Mouse (Mus musculus) left cerebral cortex, adult 11 months (tissue): Measurements from ENCODE around the gene Hoxc9.

Experiments used
- DNase-seq: peaks from one replicate; pipeline ENCODE4 v3.0.0; 2022; ENCODE audit warnings: low spot score

Gene Hoxc9

DNA sequence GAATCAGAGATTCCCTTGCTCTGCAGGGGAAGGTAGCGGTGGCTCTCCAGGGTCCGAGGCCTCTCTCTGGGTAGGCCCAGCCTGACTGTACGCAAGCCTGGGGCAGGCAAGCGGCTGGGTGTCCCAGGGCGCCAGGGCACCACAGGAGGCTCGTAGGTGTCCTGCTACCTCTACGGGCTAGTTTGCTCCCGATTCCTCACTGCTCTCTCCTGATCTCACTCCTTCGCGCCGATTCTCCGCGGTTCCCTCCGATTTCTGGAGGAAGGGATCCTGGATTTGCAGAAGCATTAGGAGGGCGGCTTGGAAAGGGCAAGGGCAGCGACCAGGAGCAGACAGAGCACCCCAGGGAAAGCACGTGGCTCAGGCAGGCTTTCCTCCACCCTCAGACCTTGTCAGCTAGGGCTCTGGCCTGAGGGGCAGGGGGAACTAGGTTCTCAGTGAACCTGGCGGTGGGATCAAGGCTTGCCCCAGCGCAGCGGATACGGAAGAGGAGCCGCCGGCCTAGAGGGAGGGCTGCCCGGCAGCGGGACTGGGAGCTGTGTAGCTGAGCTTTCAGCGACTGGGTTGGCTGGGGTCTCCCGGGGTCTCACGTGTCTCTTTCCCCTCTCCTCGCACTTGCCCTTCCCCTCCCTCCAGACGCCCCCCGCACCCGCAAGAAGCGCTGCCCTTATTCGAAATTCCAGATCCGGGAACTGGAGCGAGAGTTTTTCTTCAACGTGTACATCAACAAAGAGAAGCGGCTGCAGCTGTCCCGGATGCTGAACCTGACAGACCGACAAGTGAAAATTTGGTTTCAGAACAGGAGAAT is 20.2 kb upstream of the Hoxc9 start:
- DNase-seq = no peak

DNA sequence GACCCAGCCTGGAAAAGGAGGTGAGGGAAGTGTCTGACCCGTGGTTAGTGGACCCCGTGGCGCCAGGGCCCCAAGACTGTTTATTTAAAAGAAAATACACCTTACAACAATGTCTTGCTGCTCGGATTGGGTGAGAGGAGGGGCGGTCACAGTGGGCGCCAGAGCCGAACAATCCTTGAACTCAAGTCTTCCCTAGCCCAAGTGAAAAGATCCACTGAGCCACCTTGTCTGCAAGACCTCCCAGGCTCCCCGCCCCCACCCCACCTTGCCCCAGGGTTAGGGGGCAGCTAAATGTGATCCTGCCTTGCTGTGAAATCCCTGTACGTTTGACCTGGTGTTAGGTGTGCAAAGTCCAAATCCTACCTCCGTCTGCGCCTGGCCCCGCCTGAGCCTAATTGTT is 19.3 kb upstream of the Hoxc9 start:
- DNase-seq = no peak

DNA sequence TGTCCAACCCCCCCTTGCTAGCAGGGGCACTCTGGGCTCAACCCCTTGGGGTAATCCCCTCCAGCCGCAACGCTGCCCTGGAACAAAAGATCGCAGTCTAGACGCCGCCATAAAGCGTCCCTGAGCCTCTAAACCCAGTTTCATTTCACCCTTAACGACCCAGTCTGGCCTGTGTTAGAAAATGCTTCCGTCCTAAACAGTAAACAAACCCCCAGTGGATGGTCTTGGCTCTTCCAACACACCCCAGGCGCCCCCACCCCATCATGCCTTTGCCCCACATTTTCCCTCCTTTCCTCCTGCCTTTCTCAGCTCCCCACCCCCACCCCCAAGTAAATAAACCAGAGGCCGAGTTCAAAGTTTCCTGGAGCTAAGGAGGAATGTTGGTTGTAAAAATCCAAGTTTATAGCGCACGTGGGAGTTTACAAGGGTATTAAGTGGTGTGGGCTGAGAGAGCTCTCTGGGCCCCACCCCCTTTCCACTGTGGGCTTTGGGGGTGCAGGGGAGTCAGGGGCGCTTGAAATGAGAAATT is 16.5 kb upstream of the Hoxc9 start:
- DNase-seq = no peak

DNA sequence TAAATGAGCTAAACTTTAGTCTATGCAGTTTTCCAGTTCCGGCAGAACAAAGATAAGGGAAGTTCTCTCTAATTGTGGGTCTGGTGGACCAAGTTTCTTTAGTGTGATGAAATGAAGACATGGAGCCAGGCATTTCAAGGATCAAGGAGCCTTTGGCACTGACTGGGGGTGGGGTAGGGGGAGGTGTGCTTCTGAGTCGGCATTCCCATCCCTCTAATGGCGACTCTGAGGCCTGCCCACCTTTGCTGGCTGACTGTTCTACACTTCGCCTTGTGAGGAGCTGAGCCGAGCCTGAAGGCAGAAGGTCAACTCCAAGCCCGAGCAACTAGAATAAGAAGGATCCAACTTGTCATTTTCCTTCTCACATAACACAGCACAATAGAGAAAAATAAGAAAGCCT is 14.5 kb upstream of the Hoxc9 start:
- DNase-seq = no peak

DNA sequence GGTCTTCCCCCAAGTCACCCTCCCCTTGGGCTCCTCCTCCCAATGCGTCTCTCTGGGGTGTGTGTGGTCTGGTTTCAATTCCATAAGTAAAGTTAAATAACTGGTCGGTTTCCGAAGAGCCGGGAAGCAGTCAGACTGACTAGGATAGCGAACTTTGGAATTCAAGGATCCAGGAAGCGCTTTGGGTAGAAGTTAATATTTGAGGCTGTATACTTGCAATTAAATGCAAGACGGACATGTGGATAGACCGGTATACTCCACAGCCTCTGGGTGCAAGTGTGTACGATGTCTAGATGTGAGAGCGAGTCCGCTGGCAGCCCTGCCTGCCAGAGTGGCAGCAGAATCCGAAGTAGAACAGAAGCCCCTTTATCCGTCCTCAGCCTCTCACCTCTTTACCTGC is 13.7 kb upstream of the Hoxc9 start:
- no peak for DNase-seq

DNA sequence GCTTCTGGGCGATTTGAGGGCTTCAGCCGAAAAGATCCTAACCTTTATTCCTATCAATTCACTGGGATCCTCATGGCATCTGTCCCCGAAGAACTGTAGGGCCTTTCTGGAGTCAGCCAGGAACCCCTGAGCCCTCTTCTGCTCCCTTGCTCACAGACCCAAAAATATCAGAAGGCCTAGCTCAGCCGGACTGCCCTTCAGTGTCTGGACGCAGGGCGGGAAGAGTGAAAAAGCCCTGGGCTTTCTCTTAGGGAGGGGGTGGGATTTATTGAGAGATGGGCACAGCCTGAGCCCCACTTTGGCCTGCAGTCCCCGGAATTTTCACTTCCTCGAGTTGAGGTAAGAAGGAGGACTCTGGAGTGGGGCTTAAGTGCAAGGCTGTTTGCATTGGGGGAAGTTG is 13.0 kb upstream of the Hoxc9 start:
- DNase-seq = no peak

DNA sequence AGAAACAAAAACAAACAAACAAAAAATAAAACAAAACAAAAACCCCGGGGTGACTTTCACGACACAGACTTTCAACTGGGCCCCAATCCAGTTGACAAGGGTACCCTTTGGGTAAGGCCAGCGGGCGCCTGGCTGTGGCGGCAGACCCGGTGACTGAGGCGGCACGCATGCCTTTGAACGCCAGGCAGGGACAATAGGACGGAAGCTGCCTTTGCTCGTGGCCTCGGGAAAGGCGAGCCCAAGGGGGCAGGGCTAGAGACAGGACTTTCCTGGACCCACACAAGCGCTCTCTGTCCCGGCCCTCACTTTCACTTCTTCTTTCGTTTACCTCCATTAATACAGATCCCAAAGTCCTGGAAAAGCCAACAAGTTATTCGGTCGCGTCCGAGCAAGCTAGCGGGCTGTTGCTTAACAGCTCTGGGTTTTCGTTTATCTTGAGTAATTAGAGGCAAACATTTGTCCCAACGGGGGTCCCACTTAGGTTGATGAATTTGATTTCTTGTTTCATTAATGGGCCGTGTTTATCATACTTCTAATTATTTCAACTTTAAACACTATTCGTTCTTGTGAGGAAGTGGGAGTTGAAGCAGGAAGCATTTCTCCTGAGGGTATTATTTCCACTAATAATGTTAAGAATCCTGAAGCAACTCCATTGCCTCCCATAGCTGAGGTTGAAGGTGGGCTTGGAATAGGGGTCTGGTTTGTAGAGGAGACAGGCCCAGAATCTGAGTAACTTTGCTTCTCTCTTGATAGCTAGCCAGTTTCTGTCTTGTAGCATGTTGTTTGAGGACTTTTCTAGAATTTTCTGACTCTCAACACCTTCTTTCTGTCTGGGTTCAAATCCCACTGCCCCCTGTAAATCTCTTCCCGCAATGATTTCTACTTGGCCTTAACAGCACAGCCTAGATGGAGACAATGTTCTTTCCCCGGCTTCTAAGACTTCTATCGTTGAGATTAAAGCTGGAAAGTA is 12.3 kb upstream of the Hoxc9 start:
- no peak for DNase-seq

DNA sequence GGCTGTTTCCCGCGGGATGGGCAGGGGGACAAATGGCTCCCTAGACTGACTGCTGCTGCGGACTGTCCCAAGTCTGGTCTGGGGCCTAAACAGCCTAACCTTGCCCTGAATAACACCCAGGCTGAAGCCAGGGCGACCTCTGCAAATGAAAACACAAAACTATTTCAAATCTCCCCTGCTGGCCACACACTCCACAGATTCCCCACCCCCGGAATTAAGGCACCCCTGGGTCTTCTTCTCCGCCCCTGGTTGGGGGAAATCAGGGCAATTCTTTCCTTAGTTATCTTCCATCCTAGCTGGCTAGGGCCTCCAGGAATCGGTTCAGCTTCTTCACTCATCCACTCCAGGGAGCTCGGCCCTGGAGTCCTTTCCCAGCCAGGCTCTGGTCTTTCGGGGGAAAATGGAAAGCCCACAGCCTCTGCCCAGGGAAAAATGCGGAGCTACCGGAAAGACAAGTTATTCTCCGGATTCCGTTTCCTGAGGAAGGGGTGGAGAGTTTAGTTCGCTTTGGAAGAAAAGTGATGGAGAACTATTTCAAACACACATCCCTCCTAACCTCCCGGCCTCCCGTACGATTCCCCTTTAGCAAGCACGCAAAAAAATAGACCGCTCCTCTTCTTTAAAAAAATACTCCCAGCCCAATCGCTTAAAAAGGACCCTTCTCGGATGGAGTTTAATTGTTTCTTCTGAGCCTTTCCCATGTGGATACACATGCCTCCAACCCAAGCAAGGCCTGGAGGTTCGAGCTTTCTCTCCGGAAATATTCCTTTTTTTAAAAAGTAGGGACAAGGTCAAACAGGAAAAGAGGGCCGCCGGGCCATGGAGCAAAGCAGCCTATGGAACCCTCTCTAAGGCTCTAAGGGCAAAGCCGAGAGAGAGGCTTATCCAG is 11.0 kb upstream of the Hoxc9 start:
- DNase-seq = no peak

DNA sequence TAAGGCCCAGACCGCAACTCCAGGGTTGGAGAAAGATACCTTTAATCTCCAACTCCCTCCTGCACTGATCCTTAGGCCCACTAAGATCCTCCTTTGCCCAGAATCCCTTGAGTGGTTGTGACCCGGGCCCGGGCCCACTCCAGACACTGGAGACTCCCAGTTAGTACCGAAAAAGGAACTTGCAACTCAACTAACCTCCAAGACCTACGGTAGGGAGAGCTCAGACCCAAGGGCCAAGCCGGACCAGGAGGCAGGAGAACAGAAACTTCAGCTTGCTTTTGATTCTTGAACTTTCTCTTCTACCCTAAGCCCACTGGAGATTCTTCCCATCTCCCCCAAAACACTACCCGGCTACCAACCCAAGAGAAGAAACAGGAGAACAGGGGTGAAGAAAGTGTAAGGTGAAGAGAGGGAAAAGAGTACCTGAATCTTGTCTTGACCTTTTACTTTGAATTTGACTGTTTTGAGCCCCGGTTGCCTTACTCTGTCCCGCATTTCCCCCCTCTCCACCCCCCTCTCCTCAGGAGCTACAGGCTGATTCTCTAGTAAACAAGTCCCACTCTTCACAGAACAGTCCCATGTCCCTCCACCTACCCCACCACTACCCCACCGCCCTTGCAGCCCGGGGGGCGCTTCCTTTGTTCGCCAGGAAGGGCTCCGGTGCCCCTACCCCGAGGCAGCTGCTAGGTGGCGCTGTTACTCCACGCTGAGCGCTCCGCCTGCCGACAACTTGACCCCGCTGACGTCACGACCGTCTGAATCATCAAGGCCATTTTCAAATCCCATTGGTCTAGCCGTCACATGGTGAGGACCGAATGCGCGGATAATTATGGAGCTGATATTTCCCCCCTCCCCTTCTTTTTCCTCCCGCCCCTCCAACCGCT is 10.1 kb upstream of the Hoxc9 start:
- DNase-seq = no peak

DNA sequence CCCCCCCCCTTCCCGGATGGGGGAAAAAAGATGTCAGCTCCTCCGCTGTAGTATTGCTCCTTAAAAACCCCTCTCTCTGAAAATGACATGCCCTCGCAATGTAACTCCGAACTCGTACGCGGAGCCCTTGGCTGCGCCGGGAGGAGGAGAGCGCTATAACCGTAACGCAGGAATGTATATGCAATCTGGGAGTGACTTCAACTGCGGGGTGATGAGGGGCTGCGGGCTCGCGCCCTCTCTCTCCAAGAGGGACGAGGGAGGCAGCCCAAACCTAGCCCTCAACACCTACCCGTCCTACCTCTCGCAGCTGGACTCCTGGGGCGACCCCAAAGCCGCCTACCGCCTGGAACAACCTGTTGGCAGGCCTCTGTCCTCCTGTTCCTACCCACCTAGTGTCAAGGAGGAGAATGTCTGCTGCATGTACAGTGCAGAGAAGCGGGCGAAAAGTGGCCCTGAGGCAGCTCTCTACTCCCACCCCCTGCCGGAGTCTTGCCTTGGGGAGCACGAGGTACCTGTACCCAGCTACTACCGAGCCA is 9.4 kb upstream of the Hoxc9 start, which contains the start of gene Hoxc10:
TSS of gene Hoxc10 (plus strand) at position 21 of the 536 bp plus-strand sequence.
- DNase-seq = no peak

DNA sequence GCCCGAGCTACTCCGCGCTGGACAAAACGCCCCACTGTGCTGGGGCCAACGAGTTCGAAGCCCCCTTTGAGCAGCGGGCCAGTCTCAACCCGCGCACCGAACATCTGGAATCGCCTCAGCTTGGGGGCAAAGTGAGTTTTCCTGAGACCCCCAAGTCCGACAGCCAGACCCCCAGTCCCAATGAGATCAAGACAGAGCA is 9.0 kb upstream of the Hoxc9 start, which contains the start of gene Hoxc5:
TSS of gene Hoxc5 (plus strand) at position 132 of the 199 bp plus-strand sequence.
- no peak for DNase-seq

DNA sequence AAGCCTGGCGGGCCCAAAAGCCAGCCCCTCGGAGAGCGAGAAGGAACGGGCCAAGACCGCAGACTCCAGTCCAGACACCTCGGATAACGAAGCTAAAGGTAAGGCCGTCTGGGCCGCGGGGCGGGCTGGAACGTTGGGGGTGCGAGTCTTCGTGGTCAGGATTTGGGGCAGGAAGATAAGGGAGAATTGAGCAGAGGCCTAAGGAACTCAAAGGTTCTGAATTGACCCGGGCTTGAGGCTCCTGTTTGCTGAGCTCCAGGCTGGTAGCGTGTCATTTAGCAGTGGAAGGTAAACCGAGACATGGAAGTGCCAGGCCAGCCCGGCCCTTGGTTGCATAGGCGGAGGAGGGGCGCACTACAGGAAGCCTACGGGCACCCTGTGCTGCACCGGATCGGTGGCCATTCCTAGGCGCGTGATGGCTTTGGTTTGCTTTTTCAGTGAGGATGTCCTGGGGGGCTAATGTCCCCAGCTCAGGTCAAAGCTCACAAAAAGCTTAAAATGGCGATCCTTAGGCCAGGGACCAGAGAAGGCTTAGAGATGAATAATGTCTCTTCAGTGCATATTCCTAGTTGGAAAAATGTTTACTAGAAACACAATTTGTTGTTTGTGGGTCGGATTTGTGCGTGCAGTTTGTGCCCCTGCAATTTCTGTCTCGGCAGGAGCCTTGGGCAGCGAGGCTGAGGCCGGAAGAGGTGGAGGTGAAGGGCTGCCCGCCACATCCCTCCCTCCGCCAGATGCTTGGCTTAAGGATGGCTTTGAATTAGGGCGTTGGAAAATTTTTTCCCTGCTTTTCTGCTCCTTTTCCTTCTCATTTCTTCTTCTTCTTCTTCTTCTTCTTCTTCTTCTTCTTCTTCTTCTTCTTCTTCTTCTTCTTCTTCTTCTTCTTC is 8.5 kb upstream of the Hoxc9 start:
- no peak for DNase-seq

DNA sequence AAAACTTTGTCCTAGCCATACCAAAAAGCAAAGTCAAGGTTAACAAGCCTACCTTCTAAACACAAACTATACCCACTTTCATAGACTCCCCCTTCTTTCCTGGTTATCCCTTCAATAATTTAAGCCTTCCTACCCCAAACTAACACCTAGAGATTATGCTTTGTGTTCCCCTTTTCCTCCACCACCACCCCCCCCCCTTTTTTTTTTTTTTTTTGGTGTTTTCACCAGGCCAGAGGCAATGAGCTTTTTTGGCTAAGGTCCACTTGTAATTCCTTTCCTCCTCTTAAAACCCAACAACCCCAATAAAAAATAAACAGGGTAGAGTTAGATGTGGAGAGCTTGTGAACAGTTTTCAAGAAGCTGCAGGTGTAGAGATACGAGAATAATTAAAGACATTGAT is 6.9 kb upstream of the Hoxc9 start:
- no peak for DNase-seq

DNA sequence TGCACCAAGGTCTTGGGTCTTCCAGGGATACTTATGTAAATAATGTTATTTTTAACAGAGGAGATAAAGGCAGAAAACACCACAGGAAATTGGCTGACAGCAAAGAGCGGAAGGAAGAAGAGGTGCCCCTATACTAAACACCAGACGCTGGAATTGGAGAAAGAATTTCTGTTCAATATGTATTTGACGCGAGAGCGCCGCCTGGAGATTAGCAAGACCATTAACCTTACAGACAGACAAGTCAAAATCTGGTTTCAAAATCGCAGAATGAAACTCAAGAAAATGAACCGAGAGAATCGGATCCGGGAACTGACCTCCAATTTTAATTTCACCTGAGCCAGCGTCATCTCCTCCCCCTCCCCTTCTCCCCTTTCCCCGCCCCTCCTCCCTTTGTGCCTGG is 5.5 kb upstream of the Hoxc9 start:
- no peak for DNase-seq

DNA sequence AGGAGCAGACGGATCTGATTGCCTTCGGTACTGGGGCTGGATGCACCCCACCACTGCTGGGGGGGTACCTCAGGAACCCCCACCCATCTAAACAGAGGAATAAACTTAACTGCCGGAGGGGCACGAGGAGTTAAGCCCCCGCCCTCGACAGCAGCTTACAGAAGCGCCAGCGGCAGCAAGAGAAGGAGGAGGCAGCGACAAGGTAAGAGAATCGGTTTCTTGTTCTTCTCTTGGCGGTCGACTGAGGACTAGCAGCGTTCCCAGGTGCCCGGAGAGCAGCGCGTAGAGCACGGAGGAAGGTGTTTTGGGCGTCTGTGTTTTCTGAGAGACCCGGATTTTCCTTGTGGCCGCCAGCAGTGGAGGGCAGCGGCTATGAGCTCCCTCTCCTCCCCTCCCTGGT is 4.0 kb upstream of the Hoxc9 start:
- DNase-seq = no peak

DNA sequence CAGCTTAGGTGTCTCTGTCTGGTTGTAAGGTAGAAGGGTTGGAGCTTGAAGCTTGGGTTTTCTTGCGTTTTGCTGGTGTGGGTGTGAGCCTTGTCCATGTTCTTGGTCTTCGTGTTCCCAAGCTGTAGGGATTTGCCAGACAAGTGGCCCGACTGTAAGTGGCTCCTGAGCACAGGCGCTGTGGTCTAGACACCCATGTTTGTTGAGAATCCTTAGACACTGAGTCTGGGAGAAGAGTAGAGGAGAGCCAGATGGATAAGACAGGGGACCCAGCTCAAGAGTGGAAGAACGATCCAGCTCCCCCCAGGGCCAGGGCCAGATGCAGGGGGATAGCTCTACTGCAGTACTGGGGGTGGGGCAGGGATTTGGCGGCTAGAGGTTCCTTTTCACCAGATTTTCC is 3.5 kb upstream of the Hoxc9 start:
- DNase-seq = no peak

DNA sequence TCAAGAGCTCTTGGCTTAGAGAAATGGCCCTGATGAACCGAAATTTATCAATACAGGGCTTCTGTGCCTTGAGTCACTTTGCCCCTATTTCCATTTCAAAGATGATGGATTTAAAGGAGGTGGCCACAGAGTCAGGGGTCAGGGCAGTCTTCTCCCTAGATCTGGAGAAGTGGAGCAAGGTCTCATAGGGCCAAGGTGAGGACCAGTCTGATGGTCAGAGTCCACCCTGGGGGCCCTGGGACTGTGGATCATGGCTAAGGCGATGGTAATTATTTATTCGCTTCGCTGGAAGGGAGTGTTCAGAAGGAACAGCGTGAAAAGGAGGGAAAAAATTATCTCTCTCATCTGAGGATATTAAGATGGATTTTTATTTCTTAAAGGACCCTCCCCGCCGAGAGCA is 1.2 kb upstream of the Hoxc9 start:
- no peak for DNase-seq

DNA sequence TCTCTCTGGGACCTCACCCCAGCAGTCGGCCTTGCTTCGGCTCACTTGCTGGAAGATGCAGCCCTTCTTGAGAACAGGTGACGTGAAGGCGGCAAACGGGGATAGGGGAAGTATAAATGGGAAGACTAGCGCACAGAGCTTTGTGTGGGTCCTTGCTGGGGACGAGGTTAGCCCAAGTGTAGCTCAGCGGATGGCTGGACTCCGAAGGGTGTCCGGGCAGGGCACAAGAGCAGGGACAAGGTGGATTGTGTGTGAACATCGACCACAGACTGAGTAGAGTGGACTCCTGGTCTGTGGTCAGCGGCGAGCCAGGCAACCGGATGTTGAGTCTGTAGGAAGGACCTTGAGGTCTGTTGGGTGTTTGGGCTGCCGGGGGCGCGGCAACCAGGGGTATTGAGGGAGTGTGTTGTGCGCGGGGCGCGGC is 539 bp upstream of the Hoxc9 start:
- no peak for DNase-seq

DNA sequence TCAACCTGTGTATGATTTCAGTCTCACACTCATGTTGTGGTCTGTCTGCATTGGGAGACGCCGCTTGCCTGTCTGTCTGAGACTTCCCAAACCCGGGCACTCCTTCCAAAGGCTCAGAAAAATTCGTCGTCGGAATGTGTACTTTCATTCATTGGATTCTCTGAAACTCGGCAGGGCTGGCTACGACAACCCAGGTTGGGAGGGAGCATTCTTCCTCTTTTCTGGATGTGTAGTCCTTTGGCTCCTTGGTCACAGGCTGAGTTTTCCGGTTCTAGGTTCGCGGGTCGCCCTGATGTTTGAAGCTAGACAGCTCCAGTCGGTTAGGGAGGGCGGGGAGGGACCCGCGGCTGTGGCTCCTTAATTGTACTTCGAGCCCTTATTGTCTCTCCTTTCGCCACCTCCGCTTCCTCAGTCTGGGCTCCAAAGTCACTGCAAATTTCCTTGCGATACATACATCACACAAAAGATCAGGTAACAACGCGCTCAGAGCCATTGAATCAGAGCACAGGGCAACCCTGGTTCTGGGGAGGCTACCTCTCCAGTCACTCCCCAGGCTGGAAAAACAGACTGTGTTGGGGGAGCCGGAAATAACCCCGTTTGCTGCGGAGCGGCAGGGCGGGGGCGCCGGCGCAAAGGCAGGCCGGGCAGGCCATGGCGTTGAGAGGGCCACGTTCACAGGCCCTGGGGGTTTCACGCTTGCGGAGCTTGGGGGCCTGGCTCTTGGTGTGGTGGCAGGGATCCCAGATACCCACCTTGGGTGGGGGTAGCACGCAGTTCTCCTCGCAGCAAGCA is 588 bp downstream of the Hoxc9 start:
- no peak for DNase-seq
